Mouse (Mus musculus): ENCODE data around the gene Gm9844.

DNA sequence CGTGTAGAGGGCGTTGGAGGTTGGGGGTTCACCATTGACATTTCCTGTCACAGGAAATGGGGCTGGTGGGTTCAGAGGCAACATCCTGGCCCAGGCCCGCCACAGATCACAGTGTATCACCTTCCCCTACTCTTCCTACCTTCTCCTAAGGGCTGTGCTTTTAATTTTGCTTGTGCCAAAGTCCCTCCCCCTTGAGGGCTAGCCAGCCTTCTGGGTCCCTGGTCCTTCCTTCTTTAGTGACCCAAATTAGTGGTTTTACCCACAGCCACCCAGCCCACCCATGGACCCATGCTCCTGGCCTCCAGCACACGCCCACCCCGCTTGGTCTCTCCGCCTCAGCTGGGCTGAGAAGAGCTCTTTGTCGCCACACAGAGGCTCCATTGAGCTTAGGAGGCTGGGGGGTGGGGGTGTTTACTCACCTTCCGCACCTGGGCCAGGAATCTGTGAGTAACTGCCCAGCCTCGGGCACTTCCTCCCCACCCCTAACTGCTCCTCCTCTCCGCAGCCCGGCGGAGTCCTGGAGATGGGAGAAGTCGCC lies 45.3 kb downstream of the Gm9844 start:
- TF ChIP-seq CTCF (IDR thresholded peaks at IDR 0.05; ENCODE audit: low read depth) = peak; percentile 55
- TF ChIP-seq EP300 (optimal IDR thresholded peaks at IDR 0.05) = no peak

All from stomach, postnatal 0 days (tissue).